Mouse (Mus musculus) forebrain, embryonic 15.5 days (tissue): ENCODE data around the gene Tbc1d24. TPM values are rescaled to one million over a fixed set of nuclear protein-coding genes. Genes with fewer than 3 reads are reported as not detected.
A peak's percentile ranks its signal among the peaks of the same experiment; 100 is the strongest.

Experiments
- ATAC-seq: fragments of 200-750 bp; cut with Nextera tagmentation; replicated peaks from 2 replicates; pipeline ENCODE4 v1.8.0; 2017; ENCODE audit warnings: mild to moderate bottlenecking, moderate TSS enrichment, moderate library complexity
- H3K27ac ChIP-seq: fragments of 300-500 bp; sonication (generic); replicated peaks from 2 replicates; pipeline ENCODE4 v1.5.1; 2015; ENCODE audit warnings: mild to moderate bottlenecking, inconsistent platforms
- H3K27me3 ChIP-seq: fragments of 300-500 bp; sonication (generic); 2 replicates; pipeline ENCODE4 v1.6.1; 2015; ENCODE audit warnings: inconsistent platforms
- H3K36me3 ChIP-seq: fragments of 300-500 bp; sonication (generic); 2 replicates; pipeline ENCODE4 v1.6.1; 2015; ENCODE audit warnings: mild to moderate bottlenecking, inconsistent platforms
- H3K4me1 ChIP-seq: fragments of 300-500 bp; sonication (generic); 2 replicates; pipeline ENCODE4 v1.6.1; 2015; ENCODE audit warnings: inconsistent platforms
- H3K4me2 ChIP-seq: fragments of 300-500 bp; sonication (generic); replicated peaks from 2 replicates; pipeline ENCODE4 v1.6.1; 2015; ENCODE audit warnings: mild to moderate bottlenecking, inconsistent platforms
- H3K4me3 ChIP-seq: fragments of 300-500 bp; sonication (generic); 2 replicates; pipeline ENCODE4 v1.5.1; 2015; ENCODE audit warnings: mild to moderate bottlenecking, inconsistent platforms
- H3K9ac ChIP-seq: fragments of 300-500 bp; sonication (generic); replicated peaks from 2 replicates; pipeline ENCODE4 v1.6.1; 2015; ENCODE audit warnings: mild to moderate bottlenecking, inconsistent platforms
- H3K9me3 ChIP-seq: fragments of 300-500 bp; sonication (generic); 2 replicates; pipeline ENCODE4 v1.6.1; 2016; ENCODE audit warnings: inconsistent platforms
- WGBS: fragments of 180-500 bp; shearing (Covaris S2); methylation state at CpG from one replicate; pipeline ENCODE4 v1.1.7; 2015; ENCODE audit warnings: mixed read lengths; 5-methylcytosine and 5-hydroxymethylcytosine counted together
- polyA plus RNA-seq: library from polyadenylated mRNA; unstranded; fragments of >200 nt; fragmentation: Nextera tagmentation; extraction: Ambion mirVana; gene quantifications from 2 replicates; pipeline ENCODE4 v1.2.1, GENCODE M21; 2015

The Tbc1d24 gene
- polyA plus RNA-seq, 1 experiment from 2014 or later: 19.5 TPM

- H3K27ac ChIP-seq: no peak overlapping the region
- 90% methylated on average over 10 of the region's 10 CpGs for WGBS
- no peaks in the 10 kb centered on the region for H3K9me3 ChIP-seq
- no peak for ATAC-seq
- H3K36me3 ChIP-seq: peaks cover 45% of the 10 kb centered on the region
- no peak overlapping the region for H3K9ac ChIP-seq
- no peak overlapping the region for H3K4me2 ChIP-seq
- H3K27me3 ChIP-seq: no peaks in the 10 kb centered on the region
- H3K4me3 ChIP-seq: no peak overlapping the region
- H3K4me1 ChIP-seq: peaks cover 10% of the 10 kb centered on the region
These were observed 19.4 kb upstream of the Tbc1d24 start for GRCm38 (mm10) chr17:24224741-24225140.

GRCm38 (mm10) chr17:24223513-24223912 is 18.2 kb upstream of the Tbc1d24 start:
- H3K36me3 ChIP-seq: peaks cover 38% of the 10 kb centered on the region
- H3K27ac ChIP-seq: no peak overlapping the region
- no peak overlapping the region for H3K9ac ChIP-seq
- WGBS: 91% methylated on average over 5 of the region's 5 CpGs
- ATAC-seq: no peak
- H3K4me2 ChIP-seq: no peak overlapping the region
- H3K4me1 ChIP-seq: peaks cover 14% of the 10 kb centered on the region
- H3K4me3 ChIP-seq: no peak overlapping the region
- no peaks in the 10 kb centered on the region for H3K9me3 ChIP-seq
- H3K27me3 ChIP-seq: no peaks in the 10 kb centered on the region

GRCm38 (mm10) chr17:24222653-24223052 is 17.3 kb upstream of the Tbc1d24 start:
- Histone ChIP-seq H3K27ac (no peak overlapping the region), H3K27me3 (no peaks in the 10 kb centered on the region), H3K4me3 (no peak overlapping the region), H3K4me2 (no peak overlapping the region), H3K9ac (no peak overlapping the region), H3K4me1 (peaks cover 14% of the 10 kb centered on the region), H3K9me3 (no peaks in the 10 kb centered on the region), H3K36me3 (peaks cover 36% of the 10 kb centered on the region)
- ATAC-seq: no peak
- WGBS: 80% methylated on average over 6 of the region's 6 CpGs

- Histone ChIP-seq H3K4me1 (peaks cover 14% of the 10 kb centered on the region), H3K36me3 (peaks cover 35% of the 10 kb centered on the region), H3K27me3 (no peaks in the 10 kb centered on the region), H3K9me3 (no peaks in the 10 kb centered on the region), H3K27ac (peak within 1 kb of the TSS; percentile 51), H3K4me2 (peak within 1 kb of the TSS; percentile 81), H3K9ac (peak within 1 kb of the TSS; percentile 76), H3K4me3 (peak within 1 kb of the TSS; percentile 80)
- peak; percentile 97 for ATAC-seq
- 5% methylated on average over 41 of the region's 41 CpGs for WGBS
These were observed 15.4 kb upstream of the Tbc1d24 start, which contains the start of gene Tedc2 for GRCm38 (mm10) chr17:24220435-24221411. TSS of gene Tedc2 (minus strand) at chr17:24220851.

- Histone ChIP-seq H3K4me2 (no peak overlapping the region), H3K27me3 (no peaks in the 10 kb centered on the region), H3K4me1 (peaks cover 20% of the 10 kb centered on the region), H3K9me3 (no peaks in the 10 kb centered on the region), H3K27ac (no peak overlapping the region), H3K36me3 (peaks cover 25% of the 10 kb centered on the region), H3K4me3 (no peak overlapping the region), H3K9ac (no peak overlapping the region)
- 69% methylated on average over 4 of the region's 4 CpGs for WGBS
- ATAC-seq: no peak
These were observed 11.5 kb upstream of the Tbc1d24 start for GRCm38 (mm10) chr17:24216836-24217235.

- peaks cover 37% of the 10 kb centered on the region for H3K4me1 ChIP-seq
- no peak overlapping the region for H3K9ac ChIP-seq
- no peaks in the 10 kb centered on the region for H3K27me3 ChIP-seq
- no peak overlapping the region for H3K4me2 ChIP-seq
- no peak overlapping the region for H3K27ac ChIP-seq
- ATAC-seq: no peak
- no peaks in the 10 kb centered on the region for H3K9me3 ChIP-seq
- WGBS: 80% methylated on average over 6 of the region's 6 CpGs
- no peak overlapping the region for H3K4me3 ChIP-seq
- peaks cover 25% of the 10 kb centered on the region for H3K36me3 ChIP-seq
These were observed 7.8 kb upstream of the Tbc1d24 start for GRCm38 (mm10) chr17:24213186-24213585.

- H3K9ac ChIP-seq: no peak overlapping the region
- H3K4me3 ChIP-seq: peak overlapping the region; percentile 55
- no peak for ATAC-seq
- H3K36me3 ChIP-seq: peaks cover 22% of the 10 kb centered on the region
- H3K4me2 ChIP-seq: peak overlapping the region; percentile 92
- peaks cover 43% of the 10 kb centered on the region for H3K4me1 ChIP-seq
- no peaks in the 10 kb centered on the region for H3K9me3 ChIP-seq
- H3K27ac ChIP-seq: no peak overlapping the region
- peaks cover 5% of the 10 kb centered on the region; the same call in 1 of the 2 replicates for H3K27me3 ChIP-seq
- WGBS: 29% methylated on average over 5 of the region's 5 CpGs
These were observed 7.2 kb upstream of the Tbc1d24 start for GRCm38 (mm10) chr17:24212441-24213018.

GRCm38 (mm10) chr17:24211631-24212440 is 6.5 kb upstream of the Tbc1d24 start:
- peaks cover 12% of the 10 kb centered on the region; the same call in 1 of the 2 replicates for H3K27me3 ChIP-seq
- H3K36me3 ChIP-seq: peaks cover 16% of the 10 kb centered on the region
- peak; percentile 62 for ATAC-seq
- H3K9ac ChIP-seq: peak overlapping the region; percentile 73
- WGBS: 1% methylated on average over 37 of the region's 37 CpGs
- peak overlapping the region; percentile 92 for H3K4me2 ChIP-seq
- peaks cover 50% of the 10 kb centered on the region for H3K4me1 ChIP-seq
- H3K27ac ChIP-seq: peak overlapping the region; percentile 52
- H3K4me3 ChIP-seq: peak overlapping the region; percentile 55
- H3K9me3 ChIP-seq: no peaks in the 10 kb centered on the region

- peaks cover 7% of the 10 kb centered on the region for H3K36me3 ChIP-seq
- H3K9ac ChIP-seq: no peak overlapping the region
- H3K9me3 ChIP-seq: no peaks in the 10 kb centered on the region
- H3K27me3 ChIP-seq: peaks cover 12% of the 10 kb centered on the region; the same call in 1 of the 2 replicates
- 92% methylated on average over 3 of the region's 3 CpGs for WGBS
- H3K4me3 ChIP-seq: no peak overlapping the region
- H3K4me2 ChIP-seq: no peak overlapping the region
- no peak overlapping the region for H3K27ac ChIP-seq
- no peak for ATAC-seq
- peaks cover 63% of the 10 kb centered on the region for H3K4me1 ChIP-seq
These were observed 5.2 kb upstream of the Tbc1d24 start for GRCm38 (mm10) chr17:24210591-24210990.

GRCm38 (mm10) chr17:24209916-24210240 is 4.5 kb upstream of the Tbc1d24 start:
- peak overlapping the region; percentile 63 for H3K27ac ChIP-seq
- 70% methylated on average over 3 of the region's 3 CpGs for WGBS

GRCm38 (mm10) chr17:24209043-24209915 is 3.9 kb upstream of the Tbc1d24 start, which contains the start of gene Ntn3:
TSS of gene Ntn3 (minus strand) at chr17:24209531.
- H3K4me2 ChIP-seq: peak within 1 kb of the TSS; percentile 89
- H3K27ac ChIP-seq: peak within 1 kb of the TSS; percentile 63
- ATAC-seq: peak; percentile 12
- H3K9me3 ChIP-seq: no peaks in the 10 kb centered on the region
- peak within 1 kb of the TSS; percentile 84 for H3K4me3 ChIP-seq
- H3K36me3 ChIP-seq: no peaks in the 10 kb centered on the region
- peaks cover 73% of the 10 kb centered on the region for H3K4me1 ChIP-seq
- WGBS: 1% methylated on average over 43 of the region's 43 CpGs
- peaks cover 12% of the 10 kb centered on the region; the same call in 1 of the 2 replicates for H3K27me3 ChIP-seq
- peak within 1 kb of the TSS; percentile 68 for H3K9ac ChIP-seq

More at GRCm38 (mm10) chr17:24209916-24210240, 4.5 kb upstream of the Tbc1d24 start:
- H3K9me3 ChIP-seq: no peaks in the 10 kb centered on the region
- no peak for ATAC-seq
- 0 out of 2 replicates have a peak overlapping the region, but pooled peaks have one; percentile 68 for H3K9ac ChIP-seq
- no peaks in the 10 kb centered on the region; the same call in 1 of the 2 replicates for H3K36me3 ChIP-seq
- peak overlapping the region; percentile 84; the same call in 1 of the 2 replicates for H3K4me3 ChIP-seq
- peak overlapping the region; percentile 89; the same call in 1 of the 2 replicates for H3K4me2 ChIP-seq
- H3K4me1 ChIP-seq: peaks cover 67% of the 10 kb centered on the region
- H3K27me3 ChIP-seq: peaks cover 12% of the 10 kb centered on the region; the same call in 1 of the 2 replicates
